Mouse (Mus musculus) bone marrow macrophage, adult 2 months (primary cell): ENCODE measurements at regions not wholly inside any gene's neighbourhood (a gene's known extent, or its start where the extent isn't known, plus 50 kb on each side); places are given as distances from the start of the nearest gene placed in this dataset.

Experiments
- H3K27ac ChIP-seq: 2 replicates; pipeline ENCODE4 v1.5.1; 2012; ENCODE audit warnings: low read depth, low read length; ENCODE audit not compliant: insufficient read depth
- H3K4me1 ChIP-seq: 2 replicates; pipeline ENCODE4 v1.6.1; 2012; ENCODE audit warnings: low read length; ENCODE audit not compliant: control insufficient read depth, insufficient read depth
- H3K4me3 ChIP-seq: 2 replicates; pipeline ENCODE4 v1.5.1; 2012; ENCODE audit warnings: mild to moderate bottlenecking, low read length, moderate library complexity; ENCODE audit not compliant: insufficient read depth
- CTCF ChIP-seq: IDR thresholded peaks from 2 replicates; pipeline ENCODE4 v1.5.1; 2012; ENCODE audit warnings: low read depth, mild to moderate bottlenecking, low read length, moderate library complexity
- POLR2A ChIP-seq: IDR thresholded peaks from 2 replicates; pipeline ENCODE4 v1.6.1; 2012; ENCODE audit warnings: mild to moderate bottlenecking, low read depth, low read length, borderline replicate concordance

GRCm38 (mm10) chr14:25292557-25292956 lies 166.4 kb upstream of the Zmiz1 start:
- Histone ChIP-seq H3K4me1 (peaks cover 6% of the 10 kb centered on the region), H3K4me3 (no peak overlapping the region), H3K27ac (no peak overlapping the region)
- no peak for TF ChIP-seq CTCF
- TF ChIP-seq POLR2A, result no peak

- Histone ChIP-seq H3K27ac (no peak overlapping the region), H3K4me3 (no peak overlapping the region), H3K4me1 (peaks cover 2% of the 10 kb centered on the region; the same call in 1 of the 2 replicates)
- TF ChIP-seq POLR2A (no peak), CTCF (no peak)
These were observed 164.8 kb upstream of the Zmiz1 start for GRCm38 (mm10) chr14:25294226-25294625.

GRCm38 (mm10) chr14:25295688-25296350 lies 163.2 kb upstream of the Zmiz1 start:
- Histone ChIP-seq H3K4me3 (no peak overlapping the region), H3K27ac (no peak overlapping the region), H3K4me1 (peaks cover 2% of the 10 kb centered on the region; the same call in 1 of the 2 replicates)
- TF ChIP-seq POLR2A (no peak), CTCF (no peak)

- no peak for TF ChIP-seq POLR2A
- no peak overlapping the region for H3K4me3 ChIP-seq
- no peak overlapping the region for H3K27ac ChIP-seq
- peaks cover 9% of the 10 kb centered on the region for H3K4me1 ChIP-seq
These were observed 159.3 kb upstream of the Zmiz1 start for GRCm38 (mm10) chr14:25299673-25300190.

- Histone ChIP-seq H3K4me3 (peak overlapping the region; percentile 39), H3K4me1 (peaks cover 9% of the 10 kb centered on the region), H3K27ac (no peak overlapping the region)
- TF ChIP-seq POLR2A, result no peak
- TF ChIP-seq CTCF, result no peak
These were observed 157.5 kb upstream of the Zmiz1 start for GRCm38 (mm10) chr14:25301336-25302031.

GRCm38 (mm10) chr14:25304391-25304851 lies 154.6 kb upstream of the Zmiz1 start:
- H3K4me3 ChIP-seq, result no peak overlapping the region
- no peak overlapping the region for H3K27ac ChIP-seq
- H3K4me1 ChIP-seq, result peaks cover 11% of the 10 kb centered on the region
- TF ChIP-seq CTCF (no peak), POLR2A (no peak)

- Histone ChIP-seq H3K4me3 (no peak overlapping the region), H3K4me1 (peaks cover 8% of the 10 kb centered on the region), H3K27ac (no peak overlapping the region)
- TF ChIP-seq CTCF (no peak), POLR2A (no peak)
These were observed 152.8 kb upstream of the Zmiz1 start for GRCm38 (mm10) chr14:25306166-25306565.

GRCm38 (mm10) chr14:25306961-25307654 lies 151.9 kb upstream of the Zmiz1 start:
- Histone ChIP-seq H3K27ac (no peak overlapping the region), H3K4me3 (no peak overlapping the region), H3K4me1 (peaks cover 4% of the 10 kb centered on the region; the same call in 1 of the 2 replicates)
- TF ChIP-seq POLR2A (no peak), CTCF (no peak)

GRCm38 (mm10) chr14:25308051-25308450 lies 150.9 kb upstream of the Zmiz1 start:
- Histone ChIP-seq H3K4me3 (no peak overlapping the region), H3K4me1 (peaks cover 10% of the 10 kb centered on the region), H3K27ac (no peak overlapping the region)
- TF ChIP-seq POLR2A, result no peak

GRCm38 (mm10) chr14:25310671-25311151 lies 148.3 kb upstream of the Zmiz1 start:
- TF ChIP-seq CTCF, result no peak
- TF ChIP-seq POLR2A, result no peak
- Histone ChIP-seq H3K27ac (no peak overlapping the region), H3K4me1 (peaks cover 34% of the 10 kb centered on the region), H3K4me3 (no peak overlapping the region)
